Mouse (Mus musculus) mesoderm, embryonic 11.5 days (tissue): ENCODE results near the gene Meiob.

Experiments
- DNase-seq: peaks from one replicate; pipeline ENCODE4 v3.0.0-alpha.2; 2012; ENCODE audit warnings: low read depth, low spot score

Gene Meiob

GRCm38 (mm10) chr17:24873695-24874404 lies 69.8 kb downstream of the Meiob start:
- DNase-seq: no peak

GRCm38 (mm10) chr17:24874405-24874745 lies 70.3 kb downstream of the Meiob start:
- DNase-seq: no peak

DNA sequence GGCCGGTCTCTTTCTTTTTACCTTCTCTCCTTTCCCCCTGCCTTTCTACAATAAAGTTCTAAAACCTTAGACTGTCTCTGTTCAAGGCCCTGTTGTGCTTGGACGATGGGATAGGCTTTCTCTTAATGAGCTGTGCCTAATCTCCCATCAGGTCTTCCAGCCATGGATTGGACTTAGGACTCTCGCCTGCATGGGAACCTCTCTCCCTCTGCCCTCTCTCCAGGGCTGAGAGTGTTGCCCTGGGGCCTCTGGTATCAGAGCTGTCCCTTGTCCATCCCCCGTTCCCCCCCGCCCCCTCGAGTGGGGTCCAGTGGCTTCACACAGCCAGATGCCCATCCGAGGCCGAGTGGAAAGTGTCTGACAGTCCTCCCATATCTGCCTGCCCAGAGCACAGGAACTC lies 70.9 kb downstream of the Meiob start:
- DNase-seq: no peak

GRCm38 (mm10) chr17:24877336-24878116 lies 73.4 kb downstream of the Meiob start:
- DNase-seq: no peak

GRCm38 (mm10) chr17:24878117-24878397 lies 74.0 kb downstream of the Meiob start:
- DNase-seq: no peak

- DNase-seq: no peak
Measured at GRCm38 (mm10) chr17:24878531-24878930, 74.4 kb downstream of the Meiob start.

DNA sequence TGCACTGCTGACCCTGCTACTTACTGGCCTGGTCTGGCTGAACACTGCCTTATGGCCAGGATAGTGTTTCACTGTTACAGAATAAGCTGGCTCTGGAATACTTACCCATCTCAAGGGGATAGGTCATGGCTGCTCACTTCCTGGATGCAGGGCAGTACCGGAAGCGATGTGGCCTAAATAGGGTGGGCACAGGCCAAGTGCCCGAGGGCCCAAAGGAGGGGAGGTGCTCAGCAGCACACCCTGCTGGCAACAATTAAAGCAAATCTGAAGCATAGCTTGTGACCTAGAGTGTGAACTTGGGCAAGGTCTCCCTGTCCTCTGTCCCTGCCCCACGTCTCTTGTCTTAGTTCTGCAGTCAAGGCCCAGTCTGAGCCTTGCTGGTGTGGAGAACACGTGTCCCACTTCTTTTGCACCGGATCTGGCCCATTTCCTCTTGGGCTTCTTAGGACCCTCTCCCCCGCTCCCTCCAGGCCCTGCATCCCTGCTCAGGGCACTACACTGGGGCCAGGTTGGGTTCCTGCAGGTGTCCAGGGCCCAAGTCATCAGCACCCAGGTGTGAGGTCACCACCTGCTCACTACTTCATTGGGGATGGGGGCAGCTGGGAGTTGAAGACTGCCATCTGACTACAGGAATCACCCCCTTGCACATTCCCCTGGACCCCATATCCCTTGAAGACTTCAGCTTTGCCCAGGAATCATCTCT lies 77.8 kb downstream of the Meiob start:
- DNase-seq: peak; percentile 58

DNA sequence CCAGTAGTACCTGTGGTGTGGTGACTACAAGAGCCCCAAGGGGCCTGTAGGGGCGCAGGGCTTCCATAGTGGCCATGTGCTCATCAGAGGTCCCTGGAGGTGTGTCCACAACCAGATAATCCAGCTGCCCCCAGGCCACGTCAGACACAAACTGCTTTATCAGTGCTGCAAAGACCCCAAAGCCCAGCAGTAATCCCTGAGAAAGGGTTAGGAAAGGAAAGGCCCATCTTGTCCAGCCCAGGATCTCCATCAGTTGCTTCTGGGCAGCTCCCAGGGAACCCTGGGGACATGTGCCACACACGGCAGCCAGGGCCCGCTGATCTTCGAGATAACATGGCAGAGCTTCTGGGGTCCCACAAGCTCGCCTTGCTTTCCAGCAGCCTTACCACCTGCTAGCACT lies 80.3 kb downstream of the Meiob start:
- no peak for DNase-seq

DNA sequence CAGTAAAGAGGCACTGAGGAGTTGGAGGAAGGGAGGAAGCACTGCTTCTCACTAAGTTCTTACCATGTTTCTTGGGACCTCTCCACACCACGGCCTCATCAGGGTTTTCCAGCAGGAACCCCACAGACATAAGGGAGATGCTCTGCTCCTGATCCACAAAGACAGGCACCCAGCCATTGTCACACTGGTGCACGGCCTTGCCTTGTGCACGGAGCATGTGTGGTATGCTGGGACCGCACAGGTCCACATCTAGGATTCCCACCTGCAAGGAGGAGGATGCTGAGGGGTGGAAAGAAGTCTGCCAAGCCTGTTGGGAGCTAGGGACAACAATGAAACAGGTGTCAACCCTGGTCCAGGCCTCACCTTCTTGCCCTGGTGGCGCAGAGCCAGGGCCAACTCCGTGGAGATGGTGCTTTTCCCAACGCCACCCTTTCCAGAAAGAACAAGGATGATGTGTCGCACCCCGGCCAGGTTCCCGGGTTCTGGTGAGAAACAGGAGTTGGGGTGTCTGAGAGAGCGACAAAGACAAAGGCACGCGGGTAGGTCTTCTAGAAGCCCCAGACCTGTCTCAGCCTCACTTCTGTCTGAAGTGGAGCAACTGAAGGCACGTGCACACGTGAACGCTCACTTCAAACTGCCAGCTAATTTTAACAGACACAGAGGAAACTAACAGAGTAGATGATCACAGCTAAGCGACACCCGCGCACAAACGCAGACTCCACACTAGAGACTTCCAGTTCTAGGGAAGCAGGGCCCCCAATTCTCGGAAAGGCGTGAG lies 81.5 kb downstream of the Meiob start:
- DNase-seq: no peak

DNA sequence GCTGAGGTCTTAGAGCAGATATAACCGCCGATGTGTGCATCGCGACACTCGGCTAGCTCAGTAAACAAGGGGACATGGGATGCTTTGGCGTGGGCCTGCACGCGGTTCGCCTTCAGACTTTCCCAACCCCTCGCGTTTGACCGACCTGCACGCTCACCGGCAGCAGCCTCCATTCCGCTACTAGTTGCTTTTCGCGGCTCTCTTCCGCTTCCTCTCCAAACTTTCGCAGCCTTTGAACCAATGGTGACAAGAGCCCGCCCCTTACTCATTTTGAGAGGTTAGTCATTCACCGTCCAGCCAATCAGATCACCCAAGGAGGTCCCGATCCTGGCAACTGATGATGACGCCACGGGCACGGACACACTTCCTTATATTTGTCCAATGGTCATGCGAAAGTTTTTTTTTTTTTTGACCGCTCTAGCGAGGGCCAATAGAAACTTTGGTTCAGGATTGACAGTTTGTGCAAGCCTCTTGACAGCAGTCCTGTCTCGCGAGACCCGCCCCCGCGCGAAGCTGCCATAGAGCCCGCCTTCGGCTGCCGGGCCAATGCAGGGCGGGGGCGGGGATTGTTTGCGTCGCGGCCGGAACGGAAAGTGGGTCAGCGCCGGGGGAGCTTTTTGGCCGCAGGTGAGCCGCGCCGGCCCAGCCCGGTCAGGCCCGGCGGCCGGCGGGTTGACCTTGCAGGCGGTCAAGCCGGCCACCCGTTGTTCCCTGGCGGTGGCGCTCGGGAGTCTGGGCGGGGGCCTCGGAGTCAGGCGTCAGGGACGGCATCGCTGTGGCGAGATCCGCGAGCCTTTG lies 82.2 kb downstream of the Meiob start, which contains the start of the genes Nubp2 and Spsb3:
Gene Nubp2, minus strand, starts transcription at position 216 of the 798 bp plus-strand sequence.
Gene Spsb3, plus strand, starts transcription at position 510 of the 798 bp plus-strand sequence.
- peak; percentile 99 for DNase-seq

DNA sequence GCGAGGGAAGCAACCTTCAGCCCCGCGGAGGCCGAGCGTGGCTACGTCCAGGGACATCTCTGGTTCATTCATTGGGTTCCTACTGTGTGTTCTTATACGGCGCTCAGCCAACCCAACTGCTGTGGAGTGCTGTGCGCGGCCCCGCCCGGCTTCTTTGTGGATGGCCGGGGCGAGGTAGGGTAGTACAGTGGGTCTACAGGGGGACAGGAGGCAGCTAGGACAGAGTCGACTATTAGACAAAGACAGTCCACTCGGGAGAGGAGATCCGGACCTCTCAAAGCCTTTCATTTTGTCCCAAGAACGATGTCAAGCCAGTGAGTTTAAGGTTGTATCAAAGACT lies 82.8 kb downstream of the Meiob start:
- DNase-seq: no peak

GRCm38 (mm10) chr17:24887291-24888080 lies 83.4 kb downstream of the Meiob start:
- DNase-seq: no peak

DNA sequence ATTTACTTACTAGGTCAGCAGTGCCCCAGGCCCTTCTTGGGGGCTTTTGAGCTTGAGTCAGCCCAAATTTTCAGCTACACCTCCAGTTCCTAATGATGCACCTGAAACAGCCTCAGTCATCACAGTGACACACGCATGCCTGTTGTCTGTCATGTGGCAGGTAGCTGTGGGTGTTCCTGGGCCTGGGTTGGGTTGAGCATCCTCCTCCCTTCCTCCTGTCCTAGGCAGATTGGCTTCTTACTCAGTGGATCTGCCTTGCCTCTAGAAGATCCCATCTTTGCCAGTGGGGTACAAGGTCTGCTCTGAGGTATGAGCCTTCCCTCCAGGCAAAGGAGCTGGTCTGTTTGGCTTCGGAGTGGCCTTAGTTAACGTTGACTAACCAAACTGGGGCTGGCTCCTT lies 84.8 kb downstream of the Meiob start:
- no peak for DNase-seq
